Mouse (Mus musculus): ENCODE data around the gene Dach1. TPM values are rescaled to one million over a fixed set of nuclear protein-coding genes. Genes with fewer than 3 reads are reported as not detected.

Dach1 gene
- polyA plus RNA-seq, 1 experiment from 2014 or later: 7.8 TPM

DNA sequence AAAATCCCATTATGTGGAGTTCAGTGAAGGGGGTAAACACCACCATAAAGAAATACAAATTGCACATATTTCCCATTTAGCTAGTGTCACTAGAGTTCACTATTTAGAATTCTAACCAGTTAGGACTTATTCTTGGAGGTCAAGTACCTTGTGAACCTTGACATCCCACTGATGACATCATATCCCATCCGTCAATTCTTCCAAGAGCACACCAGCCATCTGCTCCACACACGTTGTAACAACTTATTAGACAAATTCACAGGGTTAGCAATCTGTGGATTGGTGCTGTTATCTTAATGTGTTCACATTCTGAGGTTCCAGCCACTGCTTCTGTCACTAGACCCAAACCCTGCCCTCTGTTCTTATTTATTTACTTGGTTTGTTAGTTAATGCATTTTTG, 312.3 kb downstream of the Dach1 start:
- WGBS: 58% methylated on average over 2 of the region's 2 CpGs
- H3K4me2 ChIP-seq (ENCODE audit: low read depth, low read length): no peak overlapping the region
- H3K9me3 ChIP-seq (ENCODE audit: control insufficient read depth, low read length): no peaks in the 10 kb centered on the region
- no peaks in the 10 kb centered on the region for H3K36me3 ChIP-seq (ENCODE audit: control insufficient read depth, insufficient read depth, low read length)
- no peak overlapping the region for H3K9ac ChIP-seq (ENCODE audit: low read length)
- no peak for ATAC-seq (ENCODE audit: low read depth)
- H3K4me3 ChIP-seq (ENCODE audit: low read length): no peak overlapping the region
- H3K27me3 ChIP-seq (ENCODE audit: control insufficient read depth, insufficient read depth, low read depth, low read length): no peaks in the 10 kb centered on the region
- H3K4me1 ChIP-seq (replicated peaks; ENCODE audit: control insufficient read depth, insufficient read depth, low read length): no peaks in the 10 kb centered on the region
- H3K27ac ChIP-seq (ENCODE audit: low read length): no peak overlapping the region

DNA sequence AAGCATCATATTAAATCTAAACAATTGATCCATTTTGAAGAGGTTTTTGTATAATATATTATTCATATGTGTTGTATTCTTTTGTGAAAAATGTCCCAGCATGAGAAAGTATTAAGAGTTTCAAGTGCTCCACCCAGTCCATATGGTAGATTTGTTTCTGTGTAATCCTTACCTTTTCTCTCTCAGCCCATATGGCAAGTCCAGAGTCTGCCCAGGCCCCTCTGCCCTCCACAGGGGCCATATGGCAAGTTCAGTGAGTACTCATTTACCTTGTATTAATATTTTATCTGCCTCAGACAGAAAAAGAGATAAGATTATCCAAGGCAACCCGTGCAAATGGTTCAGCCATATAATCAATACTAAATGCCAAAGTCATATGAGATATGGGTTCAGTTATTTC, 314.2 kb downstream of the Dach1 start:
- no peak for ATAC-seq (ENCODE audit: low read depth)

DNA sequence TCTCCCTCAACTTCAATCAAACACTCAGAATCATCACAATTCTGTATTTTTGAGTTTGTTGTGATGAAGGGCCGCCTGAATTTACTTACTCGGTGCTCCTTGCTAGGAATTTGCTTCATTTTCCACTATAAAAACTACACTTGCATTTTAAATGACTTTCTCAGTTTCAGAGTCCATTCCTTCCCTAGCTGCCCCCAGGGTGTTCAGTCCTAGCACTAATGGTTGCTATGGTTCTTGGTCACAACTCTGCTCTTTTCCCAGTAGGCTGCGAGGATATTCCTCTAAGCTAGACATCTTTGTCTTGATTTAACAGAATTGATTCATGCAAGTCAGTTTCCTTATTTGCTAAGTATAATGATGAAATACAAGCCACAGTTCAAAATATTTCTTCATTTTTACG, 319.1 kb downstream of the Dach1 start:
- ATAC-seq (ENCODE audit: low read depth): no peak
- Histone ChIP-seq H3K4me1 (replicated peaks; ENCODE audit: control insufficient read depth, insufficient read depth, low read length) (no peaks in the 10 kb centered on the region), H3K27ac (ENCODE audit: low read length) (no peak overlapping the region), H3K36me3 (ENCODE audit: control insufficient read depth, insufficient read depth, low read length) (no peaks in the 10 kb centered on the region), H3K4me2 (ENCODE audit: low read depth, low read length) (no peak overlapping the region), H3K27me3 (ENCODE audit: control insufficient read depth, insufficient read depth, low read depth, low read length) (no peaks in the 10 kb centered on the region), H3K4me3 (ENCODE audit: low read length) (no peak overlapping the region), H3K9me3 (ENCODE audit: control insufficient read depth, low read length) (no peaks in the 10 kb centered on the region), H3K9ac (ENCODE audit: low read length) (no peak overlapping the region)
- 77% methylated on average over 4 of the region's 4 CpGs for WGBS

More for the DNA sequence above, 314.2 kb downstream of the Dach1 start:
- Histone ChIP-seq H3K36me3 (ENCODE audit: control insufficient read depth, insufficient read depth, low read length) (no peaks in the 10 kb centered on the region), H3K9ac (ENCODE audit: low read length) (no peak overlapping the region), H3K27ac (ENCODE audit: low read length) (no peak overlapping the region), H3K4me3 (ENCODE audit: low read length) (no peak overlapping the region), H3K9me3 (ENCODE audit: control insufficient read depth, low read length) (no peaks in the 10 kb centered on the region), H3K27me3 (ENCODE audit: control insufficient read depth, insufficient read depth, low read depth, low read length) (no peaks in the 10 kb centered on the region), H3K4me2 (ENCODE audit: low read depth, low read length) (no peak overlapping the region), H3K4me1 (replicated peaks; ENCODE audit: control insufficient read depth, insufficient read depth, low read length) (no peaks in the 10 kb centered on the region)
- WGBS: 55% methylated on average over 1 of the region's 1 CpGs

DNA sequence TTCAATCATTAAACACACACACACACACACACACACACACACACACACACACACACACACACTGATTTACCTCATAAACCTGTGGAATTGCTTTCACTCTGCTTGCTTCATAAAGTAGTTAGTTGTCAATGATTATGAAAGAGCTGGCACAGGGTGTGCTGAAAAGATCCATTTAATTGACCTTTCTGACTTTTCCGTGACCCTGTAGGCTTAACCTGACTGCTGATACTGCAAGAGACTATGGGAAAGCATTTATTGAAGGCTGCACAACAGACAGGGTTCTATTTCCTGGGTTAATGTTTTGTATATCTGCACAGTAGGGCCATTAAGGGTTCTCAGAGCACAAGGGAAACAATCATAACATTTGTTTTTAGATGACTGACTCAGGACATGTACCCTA, 321.9 kb downstream of the Dach1 start:
- no peak overlapping the region for H3K4me3 ChIP-seq (ENCODE audit: low read length)
- no peak for ATAC-seq (ENCODE audit: low read depth)
- no peaks in the 10 kb centered on the region for H3K4me1 ChIP-seq (replicated peaks; ENCODE audit: control insufficient read depth, insufficient read depth, low read length)
- 72% methylated on average over 1 of the region's 1 CpGs for WGBS
- no peak overlapping the region for H3K27ac ChIP-seq (ENCODE audit: low read length)
- no peak overlapping the region for H3K9ac ChIP-seq (ENCODE audit: low read length)
- no peaks in the 10 kb centered on the region for H3K27me3 ChIP-seq (ENCODE audit: control insufficient read depth, insufficient read depth, low read depth, low read length)
- H3K9me3 ChIP-seq (ENCODE audit: control insufficient read depth, low read length): no peaks in the 10 kb centered on the region
- H3K4me2 ChIP-seq (ENCODE audit: low read depth, low read length): no peak overlapping the region
- no peaks in the 10 kb centered on the region for H3K36me3 ChIP-seq (ENCODE audit: control insufficient read depth, insufficient read depth, low read length)

DNA sequence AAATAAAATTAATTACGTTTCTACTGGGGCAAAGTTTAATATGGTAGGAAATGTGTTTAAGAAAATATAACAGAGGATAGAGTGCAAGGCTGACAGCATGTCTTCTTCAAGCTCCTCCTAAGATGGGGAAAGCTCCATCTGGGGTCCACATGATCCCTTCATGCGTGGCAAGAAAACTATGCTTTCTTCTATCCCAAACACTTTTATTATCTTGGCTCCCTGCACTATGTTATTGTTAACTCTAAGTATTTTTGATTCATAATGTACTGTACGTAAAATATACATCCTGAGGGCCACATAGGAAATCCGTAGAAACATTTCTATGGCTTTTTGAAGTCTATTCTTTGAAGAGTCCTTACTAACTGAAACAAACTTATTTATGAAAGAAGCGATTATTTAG, 330.3 kb downstream of the Dach1 start:
- Histone ChIP-seq H3K27ac (ENCODE audit: low read length) (no peak overlapping the region), H3K4me1 (replicated peaks; ENCODE audit: control insufficient read depth, insufficient read depth, low read length) (no peaks in the 10 kb centered on the region), H3K4me3 (ENCODE audit: low read length) (no peak overlapping the region), H3K27me3 (ENCODE audit: control insufficient read depth, insufficient read depth, low read depth, low read length) (no peaks in the 10 kb centered on the region), H3K36me3 (ENCODE audit: control insufficient read depth, insufficient read depth, low read length) (no peaks in the 10 kb centered on the region), H3K9ac (ENCODE audit: low read length) (no peak overlapping the region), H3K4me2 (ENCODE audit: low read depth, low read length) (no peak overlapping the region), H3K9me3 (ENCODE audit: control insufficient read depth, low read length) (no peaks in the 10 kb centered on the region)
- peak; percentile 64 for ATAC-seq (ENCODE audit: low read depth)
- WGBS: 46% methylated on average over 5 of the region's 5 CpGs

DNA sequence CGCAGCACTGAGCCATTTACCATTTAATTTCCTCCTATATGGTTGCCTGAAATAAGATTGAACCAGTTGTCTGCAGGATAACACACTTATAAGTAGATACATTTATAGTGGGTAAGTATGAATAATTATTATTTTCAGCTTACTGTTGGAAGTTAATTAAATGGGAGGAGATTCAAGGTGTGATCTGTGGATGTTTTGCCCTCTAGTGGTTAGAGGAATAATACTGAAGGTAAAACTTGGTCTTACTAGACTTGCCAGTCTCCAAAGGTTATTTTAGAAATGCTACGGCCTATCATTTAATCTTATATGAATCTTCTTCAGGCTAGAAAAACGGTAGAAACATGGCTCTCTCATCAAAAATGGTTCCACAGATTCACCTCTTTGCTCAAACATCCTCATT, 339.7 kb downstream of the Dach1 start:
- no peak for ATAC-seq (ENCODE audit: low read depth)
- Histone ChIP-seq H3K9ac (ENCODE audit: low read length) (no peak overlapping the region), H3K9me3 (ENCODE audit: control insufficient read depth, low read length) (no peaks in the 10 kb centered on the region), H3K4me2 (ENCODE audit: low read depth, low read length) (no peak overlapping the region), H3K36me3 (ENCODE audit: control insufficient read depth, insufficient read depth, low read length) (no peaks in the 10 kb centered on the region), H3K27ac (ENCODE audit: low read length) (no peak overlapping the region), H3K4me3 (ENCODE audit: low read length) (no peak overlapping the region), H3K27me3 (ENCODE audit: control insufficient read depth, insufficient read depth, low read depth, low read length) (no peaks in the 10 kb centered on the region), H3K4me1 (replicated peaks; ENCODE audit: control insufficient read depth, insufficient read depth, low read length) (0 out of 2 replicates have a peak, but pooled peaks cover 2% of the 10 kb centered on the region)
- WGBS: 76% methylated on average over 3 of the region's 3 CpGs

DNA sequence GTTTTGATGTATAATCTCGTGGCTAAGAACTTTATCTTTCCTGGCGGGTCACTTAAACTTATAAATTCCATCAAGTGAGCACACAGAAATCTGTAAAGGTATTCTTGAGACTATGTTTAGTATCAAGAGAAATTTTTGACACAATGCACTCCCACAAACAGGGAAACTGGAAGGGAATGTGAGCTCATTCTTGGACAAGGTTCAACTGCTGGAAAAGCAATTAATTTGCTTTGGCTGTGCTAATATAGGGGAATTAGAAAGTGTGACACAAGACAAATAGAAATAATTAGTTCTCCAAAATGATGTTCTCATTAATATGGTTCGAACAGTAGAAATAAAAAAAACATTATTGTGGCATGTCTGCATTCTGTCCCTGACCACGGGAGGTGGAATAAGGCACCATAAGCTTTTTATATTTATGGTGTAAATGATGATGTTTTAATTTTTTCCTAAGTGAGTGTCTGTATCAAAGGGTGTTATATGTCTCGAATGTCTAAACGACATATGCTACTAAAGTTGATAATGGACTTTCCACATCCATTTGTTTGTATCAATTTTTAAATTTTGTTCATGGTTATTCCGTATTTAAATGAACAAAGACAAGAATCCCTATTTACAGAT, 354.9 kb downstream of the Dach1 start:
- H3K27me3 ChIP-seq (ENCODE audit: control insufficient read depth, insufficient read depth, low read depth, low read length): no peaks in the 10 kb centered on the region
- WGBS: 52% methylated on average over 7 of the region's 7 CpGs
- no peaks in the 10 kb centered on the region for H3K9me3 ChIP-seq (ENCODE audit: control insufficient read depth, low read length)
- no peak overlapping the region for H3K27ac ChIP-seq (ENCODE audit: low read length)
- no peak overlapping the region for H3K4me3 ChIP-seq (ENCODE audit: low read length)
- ATAC-seq (ENCODE audit: low read depth): no peak
- no peak overlapping the region for H3K4me2 ChIP-seq (ENCODE audit: low read depth, low read length)
- H3K4me1 ChIP-seq (replicated peaks; ENCODE audit: control insufficient read depth, insufficient read depth, low read length): no peaks in the 10 kb centered on the region; the same call in 1 of the 2 replicates
- no peaks in the 10 kb centered on the region for H3K36me3 ChIP-seq (ENCODE audit: control insufficient read depth, insufficient read depth, low read length)
- no peak overlapping the region for H3K9ac ChIP-seq (ENCODE audit: low read length)

DNA sequence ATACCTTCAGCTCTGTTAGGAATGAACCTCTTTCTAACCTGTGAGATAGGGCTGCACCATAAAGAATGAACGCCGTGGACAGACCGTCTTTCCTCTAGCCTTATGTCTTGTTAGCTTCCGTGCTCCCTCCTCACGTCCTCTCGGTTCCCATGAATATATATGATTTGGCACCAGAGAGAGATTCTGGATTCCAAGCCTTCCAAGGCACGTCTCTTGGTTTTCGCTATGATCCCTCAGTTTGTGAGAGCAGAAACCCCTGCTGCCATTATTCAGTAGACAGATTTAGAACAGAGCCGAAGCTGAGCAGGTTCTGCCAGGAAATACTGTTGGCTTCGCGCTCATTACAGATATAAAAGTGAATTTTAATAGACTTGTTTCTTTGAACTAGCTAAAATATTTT, 356.0 kb downstream of the Dach1 start:
- Histone ChIP-seq H3K27ac (ENCODE audit: low read length) (no peak overlapping the region), H3K36me3 (ENCODE audit: control insufficient read depth, insufficient read depth, low read length) (no peaks in the 10 kb centered on the region), H3K4me3 (ENCODE audit: low read length) (no peak overlapping the region), H3K27me3 (ENCODE audit: control insufficient read depth, insufficient read depth, low read depth, low read length) (no peaks in the 10 kb centered on the region), H3K9me3 (ENCODE audit: control insufficient read depth, low read length) (no peaks in the 10 kb centered on the region), H3K4me1 (replicated peaks; ENCODE audit: control insufficient read depth, insufficient read depth, low read length) (no peaks in the 10 kb centered on the region; the same call in 1 of the 2 replicates), H3K9ac (ENCODE audit: low read length) (no peak overlapping the region), H3K4me2 (ENCODE audit: low read depth, low read length) (no peak overlapping the region)
- WGBS: 73% methylated on average over 11 of the region's 11 CpGs
- ATAC-seq (ENCODE audit: low read depth): no peak

DNA sequence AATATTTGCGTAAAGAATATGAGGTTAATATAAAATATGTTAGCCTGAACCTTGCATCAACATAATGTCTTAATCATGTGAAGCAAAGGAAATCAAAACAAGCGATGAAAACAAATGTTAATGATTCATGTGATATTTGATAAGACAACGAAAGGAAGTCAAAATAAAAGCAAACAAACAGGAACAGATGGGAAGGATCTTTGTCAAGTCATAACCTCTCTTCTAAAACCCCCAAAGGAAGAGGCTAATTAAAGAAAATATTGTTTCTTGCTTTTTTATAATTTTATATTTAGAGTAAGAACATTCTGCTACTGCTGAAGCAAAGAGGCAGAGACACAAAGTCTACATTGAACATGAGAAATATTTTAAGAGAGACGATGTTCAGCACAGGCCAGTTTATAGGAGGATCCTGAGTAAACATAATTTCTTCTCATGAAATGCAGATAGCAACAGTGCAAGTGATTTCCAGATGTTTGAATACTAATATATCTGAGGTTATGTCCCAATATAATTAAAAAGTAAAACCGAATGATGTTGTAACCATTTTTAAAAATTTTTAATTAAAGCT, 374.1 kb downstream of the Dach1 start:
- peak; percentile 79 for ATAC-seq (ENCODE audit: low read depth)
- H3K27ac ChIP-seq (ENCODE audit: low read length): peak overlapping the region; percentile 52; the same call in 1 of the 2 replicates
- 36% methylated on average over 5 of the region's 5 CpGs for WGBS

More for the DNA sequence above, 374.1 kb downstream of the Dach1 start:
- H3K4me3 ChIP-seq (ENCODE audit: low read length): no peak overlapping the region
- no peaks in the 10 kb centered on the region for H3K36me3 ChIP-seq (ENCODE audit: control insufficient read depth, insufficient read depth, low read length)
- no peaks in the 10 kb centered on the region for H3K9me3 ChIP-seq (ENCODE audit: control insufficient read depth, low read length)
- no peak overlapping the region for H3K4me2 ChIP-seq (ENCODE audit: low read depth, low read length)
- H3K9ac ChIP-seq (ENCODE audit: low read length): no peak overlapping the region
- no peaks in the 10 kb centered on the region for H3K27me3 ChIP-seq (ENCODE audit: control insufficient read depth, insufficient read depth, low read depth, low read length)
- H3K4me1 ChIP-seq (replicated peaks; ENCODE audit: control insufficient read depth, insufficient read depth, low read length): no peaks in the 10 kb centered on the region
